Mouse (Mus musculus): ENCODE measurements around the gene Lamb2. TPM values are rescaled to one million over a fixed set of nuclear protein-coding genes. Genes with fewer than 3 reads are reported as not detected.

The Lamb2 gene
- total and polyA plus RNA-seq, 2 experiments from 2014 or later = 16.0 to 77.5 TPM

DNA sequence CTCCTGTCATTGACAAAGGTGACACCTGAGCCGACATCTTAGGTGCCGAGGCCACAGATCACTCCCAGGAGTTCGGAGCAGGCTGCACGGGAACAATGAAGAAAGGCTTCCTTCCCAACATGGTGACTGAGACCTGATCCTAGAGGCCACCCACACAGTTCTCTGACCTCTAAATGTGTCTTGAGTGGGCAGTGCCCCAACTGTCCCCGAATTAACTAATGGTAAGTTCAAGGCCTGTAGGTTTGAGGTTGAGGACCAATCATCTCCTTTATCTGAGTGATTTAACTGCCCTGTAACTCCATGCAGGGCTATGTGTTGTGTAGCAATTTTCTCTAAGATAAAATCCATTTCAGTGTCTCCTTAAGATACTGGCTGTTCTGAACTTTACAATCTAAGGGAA is 10.1 kb upstream of the Lamb2 start:
- ATAC-seq = no peak
- H3K9me3 ChIP-seq (ENCODE audit: low read length) = no peaks in the 10 kb centered on the region
- no peak overlapping the region for H3K4me3 ChIP-seq (ENCODE audit: low read length)
- no peak overlapping the region for H3K9ac ChIP-seq (replicated peaks; ENCODE audit: low read length)
- H3K27ac ChIP-seq = no peak overlapping the region
- DNase-seq (ENCODE audit: low spot score) = no peak
- TF ChIP-seq CTCF (IDR thresholded peaks at IDR 0.05; ENCODE audit: low read depth) = no peak
- H3K4me2 ChIP-seq (ENCODE audit: low read depth, low read length) = no peak overlapping the region
- 84% methylated on average over 5 of the region's 5 CpGs for WGBS
- peaks cover 4% of the 10 kb centered on the region; the same call in 1 of the 2 replicates for H3K36me3 ChIP-seq (ENCODE audit: insufficient read depth, low read length)
- no peaks in the 10 kb centered on the region for H3K27me3 ChIP-seq (ENCODE audit: insufficient read depth, low read length)
- H3K4me1 ChIP-seq (ENCODE audit: insufficient read depth, low read length) = no peaks in the 10 kb centered on the region

- H3K4me2 ChIP-seq (ENCODE audit: low read depth, low read length) = no peak overlapping the region
- no peak overlapping the region for H3K9ac ChIP-seq (replicated peaks; ENCODE audit: low read length)
- no peak overlapping the region for H3K4me3 ChIP-seq (ENCODE audit: low read length)
- H3K27ac ChIP-seq = no peak overlapping the region
- H3K9me3 ChIP-seq (ENCODE audit: low read length) = no peaks in the 10 kb centered on the region
- H3K4me1 ChIP-seq (ENCODE audit: insufficient read depth, low read length) = no peaks in the 10 kb centered on the region
- TF ChIP-seq CTCF (IDR thresholded peaks at IDR 0.05; ENCODE audit: low read depth) = no peak
- ATAC-seq (no peak), DNase-seq (ENCODE audit: low spot score) (no peak)
- WGBS = 76% methylated on average over 4 of the region's 4 CpGs
- H3K36me3 ChIP-seq (ENCODE audit: insufficient read depth, low read length) = peaks cover 4% of the 10 kb centered on the region; the same call in 1 of the 2 replicates
- H3K27me3 ChIP-seq (ENCODE audit: insufficient read depth, low read length) = no peaks in the 10 kb centered on the region
Observed at GRCm38 (mm10) chr9:108469845-108470244, 9.7 kb upstream of the Lamb2 start.

GRCm38 (mm10) chr9:108474528-108474927 is 5.0 kb upstream of the Lamb2 start:
- Histone ChIP-seq H3K4me3 (ENCODE audit: low read length) (no peak overlapping the region), H3K9ac (replicated peaks; ENCODE audit: low read length) (no peak overlapping the region), H3K36me3 (ENCODE audit: insufficient read depth, low read length) (no peaks in the 10 kb centered on the region), H3K27me3 (ENCODE audit: insufficient read depth, low read length) (no peaks in the 10 kb centered on the region), H3K9me3 (ENCODE audit: low read length) (no peaks in the 10 kb centered on the region), H3K4me2 (ENCODE audit: low read depth, low read length) (no peak overlapping the region), H3K27ac (no peak overlapping the region), H3K4me1 (ENCODE audit: insufficient read depth, low read length) (peaks cover 8% of the 10 kb centered on the region)
- DNase-seq (ENCODE audit: low spot score) (no peak), ATAC-seq (no peak)
- WGBS = 25% methylated on average over 1 of the region's 1 CpGs
- TF ChIP-seq CTCF (IDR thresholded peaks at IDR 0.05; ENCODE audit: low read depth) = no peak

DNA sequence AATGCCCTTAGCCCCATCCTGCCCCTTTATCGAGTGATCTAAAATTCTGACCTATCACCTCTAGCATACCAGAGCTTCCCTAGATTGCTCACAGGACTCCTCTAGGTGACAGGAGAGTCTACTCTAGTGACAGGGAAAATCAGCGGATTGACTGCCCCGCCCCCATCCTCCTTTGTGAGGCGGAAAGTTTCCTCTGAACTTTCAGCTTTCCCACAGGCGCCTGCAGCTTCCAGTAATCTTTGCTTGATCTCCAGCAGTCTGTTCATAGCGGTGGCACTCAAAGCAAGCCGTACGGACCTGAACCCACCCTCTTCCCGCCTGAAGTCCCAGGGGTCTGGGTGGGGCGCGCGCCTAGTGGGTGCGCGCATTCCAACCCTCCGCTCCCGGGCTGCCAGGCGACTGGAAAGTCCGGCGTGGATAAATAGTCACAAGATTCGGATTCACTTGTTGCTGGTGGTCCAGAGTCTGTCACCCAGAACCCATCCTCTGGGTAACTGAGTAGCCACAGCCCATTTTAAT is 839 bp upstream of the Lamb2 start:
- H3K9me3 ChIP-seq (ENCODE audit: low read length) = no peaks in the 10 kb centered on the region
- peak overlapping the region; percentile 40 for H3K4me3 ChIP-seq (ENCODE audit: low read length)
- DNase-seq (ENCODE audit: low spot score) (peak; percentile 63), ATAC-seq (peak; percentile 50)
- TF ChIP-seq CTCF (IDR thresholded peaks at IDR 0.05; ENCODE audit: low read depth) = no peak
- H3K27me3 ChIP-seq (ENCODE audit: insufficient read depth, low read length) = no peaks in the 10 kb centered on the region
- no peaks in the 10 kb centered on the region for H3K36me3 ChIP-seq (ENCODE audit: insufficient read depth, low read length)
- H3K27ac ChIP-seq = peak overlapping the region; percentile 60
- H3K4me1 ChIP-seq (ENCODE audit: insufficient read depth, low read length) = peaks cover 13% of the 10 kb centered on the region
- H3K4me2 ChIP-seq (ENCODE audit: low read depth, low read length) = peak overlapping the region; percentile 58
- H3K9ac ChIP-seq (replicated peaks; ENCODE audit: low read length) = peak overlapping the region; percentile 48
- under 1% methylated on average over 20 of the region's 20 CpGs for WGBS

DNA sequence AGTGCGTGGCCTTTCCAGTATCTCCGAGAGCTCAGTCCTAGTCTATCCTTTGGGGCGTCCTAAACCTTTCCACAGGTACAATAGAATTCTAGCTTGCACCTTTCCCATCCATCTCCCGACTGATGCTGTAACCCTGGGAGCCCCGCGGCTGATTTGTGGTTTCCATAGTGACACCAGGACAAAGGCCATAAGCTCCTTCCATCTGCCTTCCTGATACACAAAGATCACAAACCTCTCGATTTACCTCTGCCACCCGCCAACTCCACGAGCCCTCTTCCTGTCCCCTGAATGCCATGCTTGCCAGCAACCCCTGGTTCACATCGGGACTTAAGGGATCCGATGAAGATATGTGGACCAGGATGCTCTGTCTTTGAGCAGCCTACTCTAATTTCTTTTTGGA is 295 bp upstream of the Lamb2 start:
- DNase-seq (ENCODE audit: low spot score) (no peak), ATAC-seq (no peak)
- H3K9ac ChIP-seq (replicated peaks; ENCODE audit: low read length) = 0 out of 2 replicates have a peak overlapping the region, but pooled peaks have one; percentile 48
- 0 out of 2 replicates have a peak overlapping the region, but pooled peaks have one; percentile 40 for H3K4me3 ChIP-seq (ENCODE audit: low read length)
- WGBS = 26% methylated on average over 11 of the region's 11 CpGs
- no peaks in the 10 kb centered on the region for H3K27me3 ChIP-seq (ENCODE audit: insufficient read depth, low read length)
- no peak for TF ChIP-seq CTCF (IDR thresholded peaks at IDR 0.05; ENCODE audit: low read depth)
- no peaks in the 10 kb centered on the region for H3K9me3 ChIP-seq (ENCODE audit: low read length)
- peaks cover 13% of the 10 kb centered on the region for H3K4me1 ChIP-seq (ENCODE audit: insufficient read depth, low read length)
- no peaks in the 10 kb centered on the region for H3K36me3 ChIP-seq (ENCODE audit: insufficient read depth, low read length)
- no peak overlapping the region for H3K27ac ChIP-seq
- H3K4me2 ChIP-seq (ENCODE audit: low read depth, low read length) = peak overlapping the region; percentile 58

- DNase-seq (ENCODE audit: low spot score) (no peak), ATAC-seq (no peak)
- H3K27ac ChIP-seq = no peak overlapping the region
- H3K36me3 ChIP-seq (ENCODE audit: insufficient read depth, low read length) = no peaks in the 10 kb centered on the region
- WGBS = 91% methylated on average over 28 of the region's 28 CpGs
- no peaks in the 10 kb centered on the region for H3K9me3 ChIP-seq (ENCODE audit: low read length)
- no peak for TF ChIP-seq CTCF (IDR thresholded peaks at IDR 0.05; ENCODE audit: low read depth)
- H3K4me2 ChIP-seq (ENCODE audit: low read depth, low read length) = 0 out of 2 replicates have a peak overlapping the region, but pooled peaks have one; percentile 58
- H3K4me3 ChIP-seq (ENCODE audit: low read length) = no peak overlapping the region
- H3K4me1 ChIP-seq (ENCODE audit: insufficient read depth, low read length) = peaks cover 13% of the 10 kb centered on the region
- H3K27me3 ChIP-seq (ENCODE audit: insufficient read depth, low read length) = no peaks in the 10 kb centered on the region
- H3K9ac ChIP-seq (replicated peaks; ENCODE audit: low read length) = no peak overlapping the region
Observed at GRCm38 (mm10) chr9:108480813-108481519, 1.4 kb downstream of the Lamb2 start.
